Mouse (Mus musculus) lung, postnatal 25 days (tissue): ENCODE data around the gene Iqsec1.

Experiments
- DNase-seq: peaks from one replicate; pipeline ENCODE4 v3.0.0; 2022; ENCODE audit warnings: low spot score

Iqsec1 gene

DNA sequence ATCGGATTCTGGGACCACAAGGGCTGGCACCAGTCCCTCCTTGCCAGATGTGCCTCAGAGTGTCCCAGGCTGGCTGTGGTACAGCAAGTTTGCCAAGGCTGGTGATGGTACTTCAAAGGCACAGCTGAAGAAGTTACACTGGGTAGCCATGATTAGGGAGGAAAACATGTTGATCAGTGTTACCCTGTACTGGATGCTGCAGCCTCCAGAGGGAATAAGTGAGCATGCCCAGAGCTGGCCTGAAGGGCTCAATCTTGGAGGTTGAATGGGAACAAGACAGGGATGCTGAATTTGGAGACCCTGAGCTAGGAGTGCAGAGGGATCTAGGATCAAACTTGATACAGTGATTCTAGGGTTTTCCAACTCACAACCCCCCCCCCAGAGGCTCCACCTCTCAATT, 175.0 kb downstream of the Iqsec1 start:
- DNase-seq: no peak

DNA sequence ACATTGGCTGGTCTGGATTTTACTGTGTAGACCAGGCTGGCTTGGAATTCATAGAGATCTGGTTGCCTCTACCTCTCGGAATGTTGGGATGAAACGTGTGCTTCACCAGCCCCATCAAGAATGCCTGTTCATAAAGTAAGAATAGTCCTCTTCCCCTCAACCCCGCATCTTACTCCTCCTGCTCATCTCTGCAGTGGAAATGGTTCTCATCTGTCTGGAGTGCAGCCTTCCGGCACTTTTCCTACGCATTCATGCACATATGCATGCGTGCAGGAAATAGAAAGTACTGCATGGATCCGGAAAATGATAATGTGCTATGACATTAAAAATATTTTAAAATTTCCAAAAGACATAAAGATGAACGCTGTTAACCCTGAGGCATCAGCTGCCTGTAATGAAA, 175.9 kb downstream of the Iqsec1 start:
- no peak for DNase-seq

DNA sequence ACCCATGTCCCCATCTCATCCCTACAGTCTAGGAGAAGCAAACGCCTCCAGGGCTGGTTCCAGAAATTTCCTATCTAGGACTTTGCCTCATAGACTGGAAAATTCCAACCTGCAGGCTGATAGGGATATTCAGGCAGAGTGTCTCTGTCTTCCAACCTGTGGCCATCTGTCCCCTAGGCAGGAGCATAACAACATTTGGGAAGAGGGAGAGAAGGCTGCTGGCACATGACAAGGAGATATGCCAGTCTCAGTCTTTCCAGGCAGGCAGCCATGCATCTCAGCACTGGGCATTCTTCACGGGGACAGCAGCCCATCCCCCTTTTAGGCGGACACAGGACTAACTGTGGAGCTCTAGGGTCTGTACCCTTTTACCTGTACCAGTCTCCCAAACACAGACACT, 176.4 kb downstream of the Iqsec1 start:
- no peak for DNase-seq

DNA sequence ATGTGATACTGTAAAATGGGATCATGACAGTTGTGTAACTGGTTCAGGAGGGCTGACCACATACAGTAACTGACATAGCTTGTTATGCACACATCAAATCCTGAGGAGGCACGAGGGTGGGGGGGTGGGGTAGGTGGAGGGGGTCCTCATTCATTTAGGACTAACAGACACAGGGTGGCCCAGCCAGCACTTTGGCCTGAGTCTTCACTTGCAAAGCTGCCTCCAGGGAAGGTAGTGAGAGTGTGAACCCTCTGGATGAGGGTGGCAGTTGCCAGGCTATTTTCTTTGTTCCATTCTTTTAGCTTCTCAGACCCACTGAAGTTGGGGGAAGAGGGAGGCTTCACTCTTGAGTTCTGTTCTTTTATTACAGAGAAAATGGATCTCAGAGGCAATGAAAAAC, 177.9 kb downstream of the Iqsec1 start:
- DNase-seq: no peak

DNA sequence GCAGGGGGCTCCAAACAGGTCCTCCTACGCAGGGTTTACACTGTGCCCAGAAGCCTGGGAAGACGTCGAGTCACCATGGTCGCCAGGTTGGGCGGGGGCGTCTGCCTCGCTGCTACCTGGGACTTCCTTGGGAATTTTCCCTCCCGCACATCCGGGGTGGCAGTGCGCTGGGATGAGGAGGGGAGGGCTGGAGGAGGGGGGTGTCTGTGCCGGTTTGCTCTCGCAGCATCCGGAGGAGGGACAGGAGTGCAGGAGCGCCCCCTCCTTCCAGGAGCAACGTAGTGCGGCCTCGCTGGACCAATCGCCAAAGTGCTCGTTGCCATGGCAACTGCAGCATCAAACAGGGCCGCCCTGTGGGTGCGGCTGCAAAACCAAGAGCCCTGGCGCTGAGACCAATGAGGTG, 178.5 kb downstream of the Iqsec1 start:
- DNase-seq: peak; percentile 54

DNA sequence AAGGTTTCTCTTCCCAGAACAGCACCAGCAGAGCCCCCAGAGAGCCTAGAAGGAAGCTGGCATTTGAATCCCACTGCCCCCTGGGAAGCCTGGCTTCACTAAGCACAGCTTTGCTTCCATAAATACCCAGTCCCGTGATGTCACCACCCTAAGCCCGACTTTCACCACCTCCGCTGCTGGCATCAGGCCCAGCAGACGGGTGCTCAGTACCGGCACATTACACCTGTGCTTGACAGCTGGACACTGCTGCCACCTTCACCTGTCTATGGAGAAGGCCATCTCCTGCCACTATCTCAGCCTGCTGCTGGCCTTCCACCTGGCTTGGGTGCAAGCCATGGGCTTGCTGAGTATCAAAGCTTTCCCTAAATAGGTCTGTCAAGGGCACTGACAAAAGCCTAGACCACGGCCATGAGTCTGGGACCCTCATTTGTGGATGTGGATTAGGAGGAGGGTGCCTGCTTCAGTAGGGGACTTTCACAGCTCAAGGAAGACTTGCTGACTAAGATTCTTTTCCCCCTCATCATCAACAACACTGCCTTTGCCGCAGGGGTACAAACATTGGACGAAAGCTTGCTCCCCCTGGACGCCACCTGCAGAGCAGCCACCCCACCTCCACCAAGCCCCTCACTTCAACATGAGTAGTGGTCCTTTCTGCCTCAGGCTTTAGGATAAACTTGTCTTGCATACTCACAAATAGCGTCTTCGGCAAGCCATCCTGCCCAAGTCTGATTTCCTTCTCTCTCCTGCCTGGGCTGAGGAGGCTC, 179.2 kb downstream of the Iqsec1 start:
- DNase-seq: no peak

DNA sequence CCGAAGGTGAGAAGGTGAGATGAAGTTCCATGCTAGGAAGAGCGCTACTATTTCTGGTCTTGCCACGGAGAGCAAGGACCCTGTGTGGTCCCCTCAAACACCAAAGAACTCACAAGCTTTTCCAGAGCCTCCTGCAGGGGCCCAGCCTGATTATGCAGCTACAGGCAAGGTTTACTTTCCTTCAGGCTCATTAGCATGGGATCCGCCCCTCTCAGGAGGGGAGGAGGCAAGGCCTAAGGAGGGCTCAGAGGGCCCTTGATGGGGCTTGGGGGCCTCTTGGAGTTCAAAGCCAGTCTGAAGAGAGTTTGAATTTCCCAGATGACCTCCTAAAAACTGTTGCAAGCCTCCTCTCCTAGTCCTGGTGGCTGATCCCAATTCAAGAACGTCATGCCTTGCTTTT, 179.9 kb downstream of the Iqsec1 start:
- no peak for DNase-seq

DNA sequence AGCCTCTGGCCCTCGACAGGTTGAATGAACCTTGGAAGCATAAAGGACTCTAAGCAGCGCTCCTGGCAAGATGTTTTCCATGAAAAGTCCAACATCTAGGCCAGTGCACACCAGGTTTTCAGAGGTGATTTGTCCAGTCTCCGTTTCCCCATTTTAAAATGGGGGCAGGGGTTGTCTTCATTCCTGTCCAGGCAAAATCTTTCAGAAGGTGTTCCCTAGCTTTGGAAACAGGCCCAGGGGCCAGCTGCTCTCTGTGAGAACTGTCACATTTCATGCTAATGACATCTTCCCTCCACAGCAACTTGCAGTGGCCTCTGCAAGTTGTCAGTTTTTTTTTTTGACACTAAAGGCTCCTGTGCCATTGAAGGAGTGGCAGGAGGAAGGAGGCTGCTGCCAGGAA, 180.4 kb downstream of the Iqsec1 start:
- no peak for DNase-seq

DNA sequence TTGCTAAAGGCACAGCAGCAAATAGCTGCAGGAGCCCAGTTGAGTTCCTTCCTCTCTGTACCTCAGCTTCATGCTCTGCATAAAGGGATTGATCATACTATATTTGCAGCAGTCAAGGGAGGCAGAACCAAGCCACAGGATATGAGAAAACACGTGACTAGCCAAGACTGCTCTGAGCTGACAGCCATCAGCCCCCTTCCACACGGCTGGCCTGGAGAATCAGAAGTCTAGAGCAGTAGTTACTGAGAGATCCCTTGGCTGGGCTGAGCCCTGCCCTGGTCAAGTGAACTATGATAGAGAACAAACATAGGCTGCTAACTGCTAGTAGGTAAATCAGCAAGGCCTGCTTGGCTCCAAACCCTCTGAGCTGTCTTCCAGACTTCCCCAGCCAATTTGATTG, 180.9 kb downstream of the Iqsec1 start:
- DNase-seq: no peak

DNA sequence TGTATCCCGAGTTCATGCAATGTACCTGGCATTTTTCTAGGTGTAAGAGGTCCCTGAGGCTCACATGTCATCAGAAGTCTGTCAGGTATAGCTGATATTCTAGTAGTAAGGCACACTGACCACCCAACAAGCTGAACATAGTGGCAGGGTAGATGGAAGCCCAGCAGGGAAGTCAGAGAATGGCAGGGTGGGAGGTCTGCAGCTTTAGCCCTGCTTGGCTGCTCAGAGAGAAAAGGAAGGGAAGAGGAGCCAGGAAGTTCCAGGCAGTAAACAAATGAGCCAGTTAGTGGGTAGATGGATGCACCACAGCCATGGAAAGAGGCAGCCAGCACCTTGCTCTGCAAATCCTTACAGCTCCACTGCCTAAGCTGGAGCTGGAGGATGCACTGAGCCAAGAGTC, 181.7 kb downstream of the Iqsec1 start:
- no peak for DNase-seq

DNA sequence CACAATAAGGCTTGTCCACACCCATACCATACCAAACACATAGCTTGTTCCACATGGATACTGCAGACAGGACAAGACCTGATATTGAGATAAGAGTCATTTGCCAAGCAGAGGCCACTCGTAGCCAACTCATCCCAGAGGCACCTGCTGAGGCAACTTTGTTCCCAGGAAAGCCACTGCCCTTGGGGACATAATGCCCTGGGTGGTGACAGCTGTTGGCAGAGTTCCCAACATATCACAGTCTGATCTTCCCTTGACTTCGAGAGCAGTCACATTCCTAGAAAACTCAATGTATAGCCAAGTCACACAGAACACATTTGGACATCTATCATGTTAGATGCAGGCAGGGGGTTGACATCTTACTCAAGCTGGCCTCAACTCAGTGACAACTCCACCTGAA, 183.4 kb downstream of the Iqsec1 start:
- DNase-seq: no peak

DNA sequence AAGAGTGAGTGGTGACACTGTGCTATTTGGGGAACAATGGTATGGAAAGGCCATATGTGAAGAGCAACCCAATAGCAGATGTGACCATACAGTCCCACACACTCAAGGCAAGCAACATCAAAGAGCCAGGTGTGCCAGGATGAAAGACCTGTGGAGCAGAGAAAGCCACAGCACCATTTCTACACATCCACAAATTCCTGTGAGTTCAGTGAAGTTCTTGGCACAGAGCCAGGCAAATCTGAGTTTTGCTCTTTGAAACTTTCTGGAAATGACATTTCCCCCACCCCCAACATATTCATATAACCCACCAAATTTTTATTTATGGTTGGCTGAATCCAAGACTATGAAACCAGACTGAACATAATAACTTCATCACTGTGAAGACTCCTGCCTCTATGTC, 183.8 kb downstream of the Iqsec1 start:
- DNase-seq: no peak

DNA sequence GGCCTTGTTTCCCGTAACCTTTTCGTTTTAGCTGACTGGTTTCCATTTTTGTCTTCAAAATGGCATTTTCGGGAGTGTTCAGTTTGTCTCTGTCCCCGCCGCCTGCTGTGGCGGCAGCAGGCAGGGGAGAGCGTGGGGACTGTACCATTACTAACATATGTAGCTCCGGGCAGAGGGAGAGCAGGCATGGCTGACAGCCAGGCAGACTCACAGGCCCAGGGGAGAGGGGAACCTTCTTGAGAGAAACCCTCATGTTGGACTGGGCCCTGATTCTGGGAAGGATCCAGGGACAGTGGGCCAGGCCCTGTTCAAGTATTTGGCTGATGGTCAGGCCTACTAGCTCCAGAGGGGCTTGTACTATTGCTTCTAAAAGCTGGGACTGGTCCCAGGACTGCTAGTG, 185.9 kb downstream of the Iqsec1 start:
- DNase-seq: no peak

DNA sequence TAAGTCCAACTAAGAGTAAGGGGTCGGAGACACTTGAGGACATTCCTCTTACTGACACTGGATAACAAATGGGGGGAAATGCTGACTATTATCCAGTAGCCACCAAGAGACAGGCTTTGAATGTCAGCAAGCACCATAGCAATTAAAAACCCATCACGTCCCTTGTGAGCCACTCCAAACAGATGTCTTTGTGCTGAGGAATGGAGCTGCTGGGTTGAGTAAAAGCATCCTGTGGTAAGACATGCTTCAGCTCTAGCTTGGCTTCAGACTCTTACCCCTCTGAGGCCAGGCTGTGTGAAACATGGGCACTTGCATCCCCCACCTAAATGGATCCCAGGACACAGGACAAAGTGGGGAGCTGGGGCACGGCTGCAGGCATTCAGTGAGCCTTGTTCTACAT, 186.4 kb downstream of the Iqsec1 start:
- DNase-seq: peak; percentile 30

DNA sequence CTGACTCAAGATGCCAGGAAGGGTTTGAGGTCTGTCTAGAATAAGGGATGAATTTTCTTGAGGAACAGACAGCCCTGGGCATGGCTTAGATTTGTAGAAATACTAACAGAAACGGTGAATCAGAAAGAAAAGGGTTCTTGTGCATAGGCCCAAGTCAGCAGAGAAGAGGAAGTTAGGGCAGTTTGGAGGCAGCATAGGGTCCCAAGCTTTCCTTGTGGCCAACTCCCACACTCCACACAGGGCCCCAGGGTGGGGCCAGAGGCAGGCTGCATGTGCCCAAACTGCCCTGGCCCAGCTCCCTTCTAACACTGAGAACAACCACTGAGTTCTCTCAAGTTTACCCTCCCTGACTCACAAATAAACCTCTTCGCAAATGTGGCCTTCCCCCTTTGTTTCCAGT, 187.7 kb downstream of the Iqsec1 start:
- no peak for DNase-seq

DNA sequence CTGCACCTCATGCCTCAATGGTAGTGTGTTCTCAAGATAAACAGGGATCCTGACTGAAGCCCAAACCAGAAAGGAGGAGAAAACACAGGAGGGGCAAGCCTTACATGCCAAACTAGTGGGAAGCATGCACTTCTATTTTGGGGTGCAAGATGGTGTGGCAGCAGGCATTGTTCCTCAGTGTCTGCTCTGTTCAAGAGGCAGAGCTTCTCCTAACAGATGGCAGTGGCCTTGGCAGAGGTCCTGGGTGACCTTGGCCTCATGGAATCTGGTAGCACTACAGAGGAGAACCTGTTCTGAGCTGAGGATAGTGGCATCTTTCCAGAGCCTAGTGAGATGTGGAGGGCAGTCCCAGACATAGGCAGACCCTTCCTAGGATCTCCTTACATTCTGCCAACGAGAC, 189.4 kb downstream of the Iqsec1 start:
- no peak for DNase-seq

DNA sequence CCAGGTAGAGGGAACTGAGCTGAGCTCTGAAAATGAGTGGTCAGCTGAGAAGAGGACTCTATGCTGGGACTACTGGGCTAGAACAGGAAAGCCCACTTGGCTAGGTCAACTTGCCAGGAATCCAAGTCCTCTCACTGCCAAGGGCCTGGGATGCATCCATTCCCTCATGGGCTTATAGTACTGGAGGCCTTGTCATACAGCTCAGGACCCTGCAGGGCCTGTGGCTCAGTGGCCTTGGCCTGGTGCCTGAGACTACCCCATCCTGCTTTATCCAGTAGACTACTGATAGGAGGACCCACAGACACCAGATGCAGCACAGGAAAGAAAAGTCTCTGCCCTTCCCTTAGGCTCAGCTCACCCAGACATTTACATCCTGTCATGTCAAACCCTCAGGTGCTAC, 190.3 kb downstream of the Iqsec1 start:
- no peak for DNase-seq

DNA sequence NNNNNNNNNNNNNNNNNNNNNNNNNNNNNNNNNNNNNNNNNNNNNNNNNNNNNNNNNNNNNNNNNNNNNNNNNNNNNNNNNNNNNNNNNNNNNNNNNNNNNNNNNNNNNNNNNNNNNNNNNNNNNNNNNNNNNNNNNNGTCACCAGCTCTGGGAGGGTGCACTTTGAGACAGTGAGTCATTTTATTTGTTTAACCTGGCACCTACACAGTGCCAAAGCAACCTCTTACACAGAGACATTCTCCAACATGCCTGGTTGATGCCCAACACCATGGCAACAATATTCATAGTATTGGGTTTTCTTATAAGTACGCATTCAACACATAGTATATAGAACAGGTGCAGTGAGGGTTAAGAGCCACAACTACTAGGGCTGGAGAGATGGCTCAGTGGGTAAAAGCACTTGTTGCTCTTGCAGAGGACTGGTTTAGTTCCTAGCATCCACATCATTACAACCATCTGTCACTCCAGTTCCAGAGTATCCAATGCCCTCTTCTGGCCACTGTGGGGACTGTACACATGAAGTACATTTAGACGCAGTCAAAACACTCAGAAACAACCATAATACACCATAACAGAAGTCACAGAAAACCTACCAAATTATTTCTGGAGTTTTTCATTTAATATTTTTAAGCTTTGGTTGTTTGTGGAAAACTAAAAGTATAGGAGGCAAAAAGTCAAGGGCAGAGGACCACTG, 191.4 kb downstream of the Iqsec1 start:
- no peak for DNase-seq

DNA sequence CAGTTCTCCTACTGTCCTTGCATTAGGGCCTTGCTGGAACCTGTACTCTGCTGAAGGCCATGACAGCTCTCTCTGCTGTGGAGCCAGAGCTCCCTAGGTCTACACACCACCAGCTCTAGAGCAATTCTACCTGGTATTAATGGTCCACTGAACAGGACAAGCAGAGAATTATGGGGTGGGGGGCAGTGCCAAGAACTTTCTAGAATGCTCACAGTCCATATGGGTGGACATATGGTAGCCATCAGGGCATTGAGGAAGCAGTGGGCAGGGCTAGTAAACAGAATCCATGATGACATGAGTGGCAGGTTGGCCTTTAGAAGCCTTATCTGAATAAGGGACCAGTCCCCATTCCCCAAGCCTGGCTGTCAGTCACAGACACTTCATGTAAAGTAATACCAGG, 197.6 kb downstream of the Iqsec1 start:
- no peak for DNase-seq

DNA sequence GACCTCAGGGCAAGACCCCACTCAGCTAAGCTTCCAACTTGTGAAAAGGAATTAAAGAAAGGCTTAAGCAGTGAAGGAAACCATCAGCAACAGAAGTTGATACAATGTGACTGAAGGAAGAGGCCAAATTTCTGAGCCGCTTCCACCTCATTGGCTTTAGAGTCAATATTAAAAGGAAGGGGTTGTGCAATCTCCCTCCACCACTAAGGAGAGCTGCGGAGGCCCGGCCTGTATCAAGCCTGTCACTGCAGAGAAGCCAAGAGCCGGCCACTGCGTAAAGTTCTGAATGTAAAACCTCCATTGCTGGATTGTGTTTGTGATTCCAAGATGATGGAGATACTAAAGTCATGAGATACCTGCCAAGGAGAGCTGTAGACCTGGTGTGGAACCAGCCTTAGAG, 199.0 kb downstream of the Iqsec1 start:
- peak; percentile 37 for DNase-seq

DNA sequence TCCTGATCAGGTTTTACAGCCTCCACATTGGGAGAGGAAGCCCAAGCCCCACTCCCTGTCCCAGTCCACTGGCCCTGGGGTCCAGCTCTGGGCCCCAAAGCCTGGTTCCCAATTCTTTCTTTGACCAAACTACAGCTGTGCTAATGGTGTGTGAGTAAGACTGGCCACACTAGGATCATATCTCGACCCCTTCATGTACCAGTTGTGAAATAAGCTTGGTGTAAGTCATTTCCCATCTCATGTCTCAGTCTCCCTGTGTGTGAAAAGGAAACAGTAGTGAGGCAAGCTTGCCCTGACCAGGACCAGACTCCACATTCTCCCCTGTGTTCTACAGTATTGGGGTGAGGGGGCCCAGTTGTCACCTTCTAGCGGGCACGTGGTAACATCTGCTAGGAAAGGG, 200.9 kb downstream of the Iqsec1 start:
- no peak for DNase-seq

DNA sequence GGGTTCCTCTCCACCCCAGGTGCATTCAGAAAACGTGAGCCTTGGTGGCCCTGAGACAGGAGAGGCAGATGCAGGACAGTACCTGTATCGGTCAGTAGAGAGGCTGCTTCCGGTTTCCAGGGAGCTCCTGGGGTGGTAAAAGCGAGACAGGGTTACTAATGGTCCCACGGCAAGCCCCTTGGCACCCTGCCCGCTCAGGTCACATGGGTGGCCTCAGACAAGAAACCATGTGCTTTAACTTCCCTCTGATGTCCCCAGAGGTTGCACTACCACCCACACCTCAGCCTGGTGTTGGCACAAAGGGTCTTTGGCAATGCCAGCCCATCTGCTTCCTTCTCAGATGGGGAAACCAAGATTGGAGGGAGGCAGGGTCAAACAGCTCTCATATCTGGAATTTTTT, 201.4 kb downstream of the Iqsec1 start:
- peak; percentile 61 for DNase-seq

DNA sequence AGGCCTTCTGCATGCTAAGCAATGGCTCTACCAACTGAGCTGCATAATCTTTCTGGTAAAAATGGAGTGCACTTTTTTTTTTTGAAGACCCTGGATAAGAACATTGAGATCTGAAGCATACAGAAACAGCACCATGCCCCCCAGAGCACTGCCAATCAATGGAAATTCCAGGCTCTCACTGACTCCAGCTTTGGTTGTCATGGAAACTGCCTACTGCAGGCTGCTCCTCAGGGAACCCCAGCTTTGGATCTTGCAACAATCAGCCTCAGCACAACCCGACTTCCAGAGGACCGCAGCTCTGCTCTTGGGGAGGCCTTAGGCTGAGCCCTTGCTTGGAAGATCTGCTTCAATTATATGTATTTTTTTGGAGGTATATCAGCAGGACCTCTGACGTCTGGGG, 201.9 kb downstream of the Iqsec1 start:
- no peak for DNase-seq

DNA sequence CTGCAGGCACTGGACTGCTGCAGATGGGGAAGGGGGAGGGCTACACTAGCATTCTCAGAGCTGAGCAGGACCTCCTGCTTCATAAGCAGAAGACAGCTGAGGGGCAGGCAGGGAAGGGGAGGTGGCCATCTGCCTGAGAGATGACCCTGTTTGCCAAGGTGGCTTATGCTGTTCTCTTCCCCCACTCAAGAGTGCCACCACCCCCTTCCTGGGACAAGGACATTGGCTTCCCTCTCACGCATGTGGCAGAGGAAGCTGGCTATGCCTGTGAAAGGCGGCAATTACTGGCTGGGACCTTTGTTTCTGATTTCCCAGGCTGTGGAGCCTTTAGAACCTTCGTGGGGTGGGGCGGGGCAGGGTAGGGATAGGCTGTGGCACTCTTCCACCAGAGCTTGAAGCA, 204.5 kb downstream of the Iqsec1 start:
- no peak for DNase-seq
